Mouse (Mus musculus): Measurements from ENCODE around the gene Rps6kl1. TPM values are rescaled to one million over a fixed set of nuclear protein-coding genes. Genes with fewer than 3 reads are reported as not detected.
A peak's percentile ranks its signal among the peaks of the same experiment; 100 is the strongest.

Gene Rps6kl1
- polyA plus RNA-seq, 1 experiment from 2014 or later: 0.73 TPM

GRCm38 (mm10) chr12:85175087-85175675, 24.1 kb upstream of the Rps6kl1 start:
- ATAC-seq (ENCODE audit: low read depth): no peak
- Histone ChIP-seq H3K27me3 (peaks cover 62% of the 10 kb centered on the region), H3K9ac (no peak overlapping the region), H3K9me3 (replicated peaks) (no peaks in the 10 kb centered on the region), H3K4me3 (replicated peaks) (no peak overlapping the region), H3K27ac (no peak overlapping the region), H3K4me1 (replicated peaks) (peaks cover 22% of the 10 kb centered on the region), H3K4me2 (no peak overlapping the region), H3K36me3 (no peaks in the 10 kb centered on the region)
- DNase-seq: no peak
- WGBS (ENCODE audit: insufficient replicate concordance): 55% methylated on average over 16 of the region's 16 CpGs

DNA sequence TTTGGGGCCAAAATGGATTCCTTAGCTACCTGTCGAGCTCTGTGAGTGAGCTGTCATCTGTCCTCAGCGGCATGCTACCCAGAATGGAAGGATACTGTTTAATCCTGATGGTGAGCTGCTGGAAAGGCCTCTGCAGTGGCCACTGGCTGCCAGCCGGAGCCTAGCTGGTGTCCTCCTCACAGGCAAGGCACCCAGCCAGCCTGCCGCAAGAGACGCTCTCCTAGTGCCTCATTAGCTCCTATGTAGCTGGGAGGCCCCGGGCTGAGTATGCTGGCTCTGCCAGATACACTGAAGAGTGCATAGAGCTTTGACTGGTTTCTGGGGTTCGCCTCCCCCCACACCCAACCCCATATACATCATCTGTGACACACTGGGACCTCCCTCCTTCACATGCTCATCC, 23.0 kb upstream of the Rps6kl1 start:
- no peak for ATAC-seq (ENCODE audit: low read depth)
- no peak overlapping the region for H3K9ac ChIP-seq
- H3K4me3 ChIP-seq (replicated peaks): no peak overlapping the region
- H3K36me3 ChIP-seq: no peaks in the 10 kb centered on the region
- peaks cover 30% of the 10 kb centered on the region for H3K4me1 ChIP-seq (replicated peaks)
- no peak overlapping the region for H3K27ac ChIP-seq
- peaks cover 60% of the 10 kb centered on the region for H3K27me3 ChIP-seq
- no peaks in the 10 kb centered on the region for H3K9me3 ChIP-seq (replicated peaks)
- no peak for DNase-seq
- WGBS (ENCODE audit: insufficient replicate concordance): 68% methylated on average over 7 of the region's 7 CpGs
- H3K4me2 ChIP-seq: no peak overlapping the region

- no peak for ATAC-seq (ENCODE audit: low read depth)
These were observed 19.9 kb upstream of the Rps6kl1 start for GRCm38 (mm10) chr12:85170948-85171307.

GRCm38 (mm10) chr12:85170284-85170947, 19.4 kb upstream of the Rps6kl1 start:
- no peak for ATAC-seq (ENCODE audit: low read depth)
- Histone ChIP-seq H3K9ac (no peak overlapping the region), H3K27me3 (peaks cover 30% of the 10 kb centered on the region), H3K4me2 (no peak overlapping the region), H3K4me3 (replicated peaks) (no peak overlapping the region), H3K9me3 (replicated peaks) (no peaks in the 10 kb centered on the region), H3K36me3 (no peaks in the 10 kb centered on the region), H3K27ac (no peak overlapping the region), H3K4me1 (replicated peaks) (peaks cover 8% of the 10 kb centered on the region)
- no peak for DNase-seq
- 68% methylated on average over 11 of the region's 11 CpGs for WGBS (ENCODE audit: insufficient replicate concordance)

More at GRCm38 (mm10) chr12:85170948-85171307, 19.9 kb upstream of the Rps6kl1 start:
- H3K27me3 ChIP-seq: peaks cover 34% of the 10 kb centered on the region
- no peak overlapping the region for H3K4me2 ChIP-seq
- H3K27ac ChIP-seq: no peak overlapping the region
- peaks cover 12% of the 10 kb centered on the region for H3K4me1 ChIP-seq (replicated peaks)
- no peak overlapping the region for H3K9ac ChIP-seq
- no peaks in the 10 kb centered on the region for H3K9me3 ChIP-seq (replicated peaks)
- no peak for DNase-seq
- 65% methylated on average over 3 of the region's 3 CpGs for WGBS (ENCODE audit: insufficient replicate concordance)
- H3K36me3 ChIP-seq: no peaks in the 10 kb centered on the region
- H3K4me3 ChIP-seq (replicated peaks): no peak overlapping the region

DNA sequence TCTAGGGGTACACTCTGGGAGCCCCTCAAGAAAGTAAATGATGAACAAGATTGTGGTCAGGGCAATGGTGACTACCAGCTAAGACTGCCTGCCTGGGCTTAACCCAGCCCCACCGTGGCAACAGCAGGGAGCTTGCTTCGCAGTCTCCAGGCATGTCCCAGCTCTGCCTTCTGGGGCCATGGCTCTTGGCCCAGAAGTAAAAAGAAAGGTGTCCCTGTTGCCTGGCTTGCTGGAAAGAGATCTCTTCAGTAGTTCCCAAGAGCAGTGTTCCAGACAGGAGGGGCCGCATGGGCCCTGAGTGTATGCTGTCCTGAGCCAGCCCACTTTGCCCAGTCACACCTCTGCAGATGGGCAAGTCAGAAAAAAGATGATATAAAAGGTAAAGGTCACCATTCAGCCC, 18.8 kb upstream of the Rps6kl1 start:
- peaks cover 8% of the 10 kb centered on the region for H3K4me1 ChIP-seq (replicated peaks)
- no peak overlapping the region for H3K9ac ChIP-seq
- H3K4me3 ChIP-seq (replicated peaks): no peak overlapping the region
- DNase-seq (no peak), ATAC-seq (ENCODE audit: low read depth) (no peak)
- H3K36me3 ChIP-seq: no peaks in the 10 kb centered on the region
- no peak overlapping the region for H3K4me2 ChIP-seq
- H3K9me3 ChIP-seq (replicated peaks): no peaks in the 10 kb centered on the region
- WGBS (ENCODE audit: insufficient replicate concordance): 62% methylated on average over 3 of the region's 3 CpGs
- H3K27me3 ChIP-seq: peaks cover 25% of the 10 kb centered on the region; the same call in 1 of the 2 replicates
- H3K27ac ChIP-seq: no peak overlapping the region

DNA sequence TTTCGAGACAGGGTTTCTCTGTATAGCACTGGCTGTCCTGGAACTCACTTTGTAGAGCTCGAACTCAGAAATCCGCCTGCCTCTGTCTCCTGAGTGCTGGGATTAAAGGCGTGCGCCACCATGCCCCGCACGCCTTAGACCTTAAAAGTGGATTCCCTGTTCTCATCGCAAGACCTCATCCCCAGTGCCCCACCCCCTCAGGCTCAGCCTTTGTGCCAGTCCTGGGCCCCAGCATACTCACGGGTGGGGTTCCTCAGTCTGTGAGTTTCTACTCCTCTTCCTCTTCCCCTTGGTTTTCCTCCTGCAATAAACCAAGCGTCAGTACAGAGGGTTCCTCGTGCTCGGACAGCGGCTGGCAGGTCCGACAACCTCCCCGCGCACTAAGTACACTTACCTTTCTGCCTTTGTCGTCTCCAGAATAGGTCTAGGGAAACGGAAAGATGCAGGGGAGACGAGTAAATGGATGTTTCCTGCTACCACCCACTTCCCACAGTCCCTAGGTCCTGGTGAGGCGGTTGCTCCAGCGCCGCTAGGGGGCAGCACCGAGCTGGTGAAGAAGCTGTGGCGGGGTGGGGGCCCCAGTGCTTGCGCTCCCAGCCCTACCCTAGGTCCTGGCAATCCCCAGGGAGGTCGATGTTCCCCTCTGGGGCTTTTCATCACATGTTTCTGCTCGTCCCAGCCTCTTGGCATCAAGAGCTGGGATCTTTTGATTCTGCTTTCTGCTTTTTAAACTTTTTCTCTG, 18.2 kb upstream of the Rps6kl1 start:
- ATAC-seq (ENCODE audit: low read depth) (peak; percentile 58), DNase-seq (peak; percentile 55)
- no peak overlapping the region; the same call in 1 of the 2 replicates for H3K4me3 ChIP-seq (replicated peaks)
- no peaks in the 10 kb centered on the region for H3K36me3 ChIP-seq
- H3K9me3 ChIP-seq (replicated peaks): no peaks in the 10 kb centered on the region
- peak overlapping the region; percentile 52 for H3K4me2 ChIP-seq
- H3K4me1 ChIP-seq (replicated peaks): peaks cover 8% of the 10 kb centered on the region
- no peak overlapping the region for H3K9ac ChIP-seq
- H3K27ac ChIP-seq: no peak overlapping the region
- peaks cover 22% of the 10 kb centered on the region; the same call in 1 of the 2 replicates for H3K27me3 ChIP-seq
- 19% methylated on average over 27 of the region's 27 CpGs for WGBS (ENCODE audit: insufficient replicate concordance)

- Histone ChIP-seq H3K4me1 (replicated peaks) (peaks cover 8% of the 10 kb centered on the region), H3K36me3 (no peaks in the 10 kb centered on the region), H3K27ac (no peak overlapping the region), H3K27me3 (0 out of 2 replicates have a peak, but pooled peaks cover 4% of the 10 kb centered on the region), H3K4me3 (replicated peaks) (no peak overlapping the region), H3K9ac (no peak overlapping the region), H3K9me3 (replicated peaks) (no peaks in the 10 kb centered on the region), H3K4me2 (no peak overlapping the region)
- DNase-seq: no peak
- WGBS (ENCODE audit: insufficient replicate concordance): 78% methylated on average over 9 of the region's 9 CpGs
- ATAC-seq (ENCODE audit: low read depth): no peak
These were observed 15.6 kb upstream of the Rps6kl1 start for GRCm38 (mm10) chr12:85166631-85167030.

GRCm38 (mm10) chr12:85164996-85165395, 13.9 kb upstream of the Rps6kl1 start:
- Histone ChIP-seq H3K4me2 (no peak overlapping the region), H3K9me3 (replicated peaks) (no peaks in the 10 kb centered on the region), H3K36me3 (no peaks in the 10 kb centered on the region), H3K4me1 (replicated peaks) (peaks cover 8% of the 10 kb centered on the region), H3K4me3 (replicated peaks) (no peak overlapping the region), H3K9ac (no peak overlapping the region), H3K27me3 (0 out of 2 replicates have a peak, but pooled peaks cover 4% of the 10 kb centered on the region), H3K27ac (no peak overlapping the region)
- no peak for ATAC-seq (ENCODE audit: low read depth)
- 72% methylated on average over 5 of the region's 5 CpGs for WGBS (ENCODE audit: insufficient replicate concordance)
- no peak for DNase-seq

DNA sequence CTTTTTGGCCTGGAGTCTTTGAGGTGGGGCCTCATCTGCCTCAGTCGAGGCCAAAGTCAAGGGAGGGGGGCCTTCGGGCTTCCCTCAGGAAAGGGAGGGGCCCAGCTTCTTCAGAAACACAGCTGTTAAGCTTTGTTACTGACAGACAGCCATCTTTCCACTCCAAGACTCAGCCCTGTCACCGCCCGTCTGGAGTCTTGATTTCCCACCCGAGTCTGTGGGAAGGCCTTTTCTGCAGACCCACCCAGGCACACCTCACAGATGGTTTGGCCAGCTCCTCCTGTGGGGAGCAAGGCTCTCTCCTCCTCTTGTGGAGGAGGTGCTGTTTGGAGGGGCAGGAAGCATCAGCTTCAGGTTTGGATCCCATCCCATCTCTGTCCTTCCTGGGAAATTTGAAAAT, 8.5 kb upstream of the Rps6kl1 start:
- Histone ChIP-seq H3K36me3 (no peaks in the 10 kb centered on the region), H3K4me1 (replicated peaks) (peaks cover 7% of the 10 kb centered on the region), H3K4me3 (replicated peaks) (no peak overlapping the region), H3K27ac (no peak overlapping the region), H3K9ac (no peak overlapping the region), H3K27me3 (0 out of 2 replicates have a peak, but pooled peaks cover 3% of the 10 kb centered on the region), H3K9me3 (replicated peaks) (no peaks in the 10 kb centered on the region), H3K4me2 (no peak overlapping the region)
- ATAC-seq (ENCODE audit: low read depth) (no peak), DNase-seq (no peak)
- 50% methylated on average over 5 of the region's 5 CpGs for WGBS (ENCODE audit: insufficient replicate concordance)

- no peak overlapping the region for H3K27ac ChIP-seq
- no peak for ATAC-seq (ENCODE audit: low read depth)
- no peak overlapping the region for H3K4me3 ChIP-seq (replicated peaks)
- H3K4me2 ChIP-seq: no peak overlapping the region
- H3K9me3 ChIP-seq (replicated peaks): no peaks in the 10 kb centered on the region
- peaks cover 7% of the 10 kb centered on the region for H3K4me1 ChIP-seq (replicated peaks)
- DNase-seq: no peak
- H3K27me3 ChIP-seq: 0 out of 2 replicates have a peak, but pooled peaks cover 3% of the 10 kb centered on the region
- 71% methylated on average over 8 of the region's 8 CpGs for WGBS (ENCODE audit: insufficient replicate concordance)
- H3K9ac ChIP-seq: no peak overlapping the region
- no peaks in the 10 kb centered on the region for H3K36me3 ChIP-seq
These were observed 7.7 kb upstream of the Rps6kl1 start for GRCm38 (mm10) chr12:85158801-85159200.

DNA sequence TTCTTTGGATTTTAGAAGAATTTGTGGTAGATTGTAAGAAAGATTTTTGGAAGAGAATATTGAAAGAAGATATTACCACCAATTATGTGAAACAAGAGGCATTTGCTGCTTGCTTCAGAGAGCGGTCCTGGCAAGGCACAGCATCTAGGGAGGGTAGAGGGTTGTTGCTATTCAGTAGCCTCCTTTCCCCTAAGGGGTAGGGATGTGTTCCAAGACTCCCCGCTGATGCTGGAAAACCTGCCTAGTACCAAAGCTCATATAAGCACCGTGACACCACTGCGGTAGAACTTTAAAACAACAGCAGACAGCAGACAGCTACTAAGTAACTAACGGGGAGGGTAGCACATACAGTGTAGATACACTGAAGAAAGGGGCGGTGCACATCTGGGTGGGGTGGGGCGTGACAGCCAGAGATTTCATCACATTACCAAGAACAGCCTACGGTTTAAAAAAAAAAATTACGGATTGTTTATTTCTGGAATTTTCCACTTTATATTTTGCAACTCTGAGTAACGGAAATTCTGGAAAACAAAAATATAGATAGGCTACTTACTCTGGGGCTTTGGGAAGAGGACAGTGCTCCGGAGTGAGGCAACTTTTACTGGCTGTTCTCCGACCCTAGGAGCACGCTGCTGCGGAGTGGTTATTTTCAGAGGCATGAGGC, 6.9 kb upstream of the Rps6kl1 start:
- H3K4me1 ChIP-seq (replicated peaks): peaks cover 7% of the 10 kb centered on the region
- DNase-seq (no peak), ATAC-seq (ENCODE audit: low read depth) (no peak)
- no peaks in the 10 kb centered on the region for H3K9me3 ChIP-seq (replicated peaks)
- H3K27ac ChIP-seq: no peak overlapping the region
- no peak overlapping the region for H3K4me3 ChIP-seq (replicated peaks)
- no peak overlapping the region for H3K9ac ChIP-seq
- H3K27me3 ChIP-seq: 0 out of 2 replicates have a peak, but pooled peaks cover 3% of the 10 kb centered on the region
- no peak overlapping the region for H3K4me2 ChIP-seq
- WGBS (ENCODE audit: insufficient replicate concordance): 70% methylated on average over 14 of the region's 14 CpGs
- no peaks in the 10 kb centered on the region for H3K36me3 ChIP-seq

Data from liver, embryonic 13.5 days (tissue).